Mouse (Mus musculus) cerebellum, adult 11 months (tissue): ENCODE results near the gene Lasp1.
"Not testable (repeated sequence)": the region's sequence is repeated elsewhere in the genome, so short reads cannot be mapped to it uniquely, and the experiment has no call there.

Experiments
- DNase-seq: peaks from one replicate; pipeline ENCODE4 v3.0.0; 2022

The Lasp1 gene

DNA sequence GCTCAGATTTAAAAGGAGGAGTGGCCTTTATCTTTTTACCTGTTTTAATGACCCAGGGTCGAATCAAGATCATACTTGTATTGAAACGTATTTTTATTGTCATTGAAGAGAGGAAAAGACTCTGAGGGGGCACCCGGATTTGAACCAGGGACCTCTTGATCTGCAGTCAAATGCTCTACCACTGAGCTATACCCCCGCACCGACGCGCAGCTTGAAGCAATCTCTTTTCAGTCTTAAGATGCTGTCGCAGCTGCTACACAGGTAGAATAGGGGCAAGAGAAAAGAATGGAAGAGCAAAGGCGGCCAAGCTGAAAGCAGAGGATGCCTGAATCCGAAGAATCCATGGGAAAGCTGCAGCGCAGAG lies at the start of gene Lasp1:
Lasp1 (plus strand) TSS at position 219 of the 364 bp plus-strand sequence.
- DNase-seq = peak; percentile 92

DNA sequence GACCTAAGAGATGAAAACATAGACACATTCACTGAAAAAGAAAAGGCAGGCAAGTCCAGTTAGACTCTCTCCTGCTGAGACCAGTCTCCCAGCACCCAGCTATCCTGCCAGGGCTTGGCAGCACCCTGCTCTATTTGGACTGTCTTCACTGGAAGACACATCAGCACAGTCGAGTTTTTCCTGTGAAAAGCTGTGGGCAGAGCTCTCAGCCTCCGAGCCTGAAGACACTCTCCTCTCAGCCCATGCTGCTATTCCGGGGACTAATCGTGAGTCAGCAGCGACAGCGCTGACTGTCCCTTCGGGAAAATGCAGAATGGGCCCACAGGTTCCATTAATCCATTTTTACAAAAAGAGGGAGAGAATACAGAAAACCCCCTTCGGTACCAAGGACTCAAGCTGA lies 45.5 kb upstream of the Lasp1 start:
- no peak for DNase-seq

DNA sequence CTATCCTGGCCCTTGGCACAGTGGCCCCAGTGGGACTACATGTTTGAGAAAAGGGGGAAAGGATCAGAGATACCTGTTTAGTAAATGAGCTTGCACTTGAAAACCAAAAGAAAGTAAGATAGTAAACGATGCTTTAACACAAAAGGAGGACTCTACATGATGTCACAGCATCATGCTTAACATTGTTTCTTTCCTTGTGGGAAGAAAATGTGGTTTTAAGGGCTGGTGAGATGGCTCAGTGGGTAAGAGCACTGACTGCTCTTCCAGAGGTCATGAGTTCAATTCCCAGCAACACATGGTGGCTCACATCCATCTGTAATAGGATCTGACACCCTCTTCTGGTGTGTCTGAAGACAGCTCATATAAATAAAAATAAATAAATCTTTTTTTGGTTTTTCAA lies 40.7 kb upstream of the Lasp1 start:
- DNase-seq = no peak

DNA sequence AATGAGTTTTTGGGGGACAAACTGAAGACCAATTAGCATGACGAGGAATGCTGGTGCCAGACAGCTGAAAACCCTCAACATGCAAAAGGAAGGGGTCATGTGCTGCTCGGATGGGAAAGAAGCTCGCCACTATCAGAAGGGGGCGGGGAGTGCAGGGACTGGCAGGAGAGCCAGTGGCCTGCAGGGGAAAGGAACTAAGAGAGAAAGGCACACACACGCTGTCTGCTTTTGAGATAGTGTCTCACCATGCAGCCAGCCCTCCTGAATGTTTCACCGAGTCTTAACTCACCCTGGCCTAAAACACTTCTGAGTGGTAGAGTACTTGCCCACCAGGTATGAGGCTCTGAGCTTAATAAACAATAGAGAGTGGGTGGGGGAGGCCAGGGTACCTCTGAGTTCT lies 39.9 kb upstream of the Lasp1 start:
- DNase-seq = no peak

DNA sequence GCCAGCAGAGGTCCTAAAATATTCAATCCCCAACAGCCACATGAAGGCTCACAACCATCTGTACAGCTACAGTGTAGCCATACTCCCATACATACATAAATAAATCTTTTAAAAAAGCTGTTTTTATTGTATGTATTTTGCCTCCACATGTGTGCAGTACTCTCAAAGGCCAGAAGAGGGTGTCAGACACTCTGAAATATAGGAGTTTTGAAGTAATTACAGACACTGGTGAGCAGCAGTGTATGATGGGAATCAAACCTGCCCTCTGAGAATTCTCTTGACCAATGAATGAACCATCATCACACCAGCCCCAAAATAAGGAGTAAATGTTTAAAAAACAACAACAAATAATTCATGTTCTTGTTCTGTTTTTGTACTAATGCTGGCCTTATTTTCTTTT lies 37.2 kb upstream of the Lasp1 start:
- no peak for DNase-seq

DNA sequence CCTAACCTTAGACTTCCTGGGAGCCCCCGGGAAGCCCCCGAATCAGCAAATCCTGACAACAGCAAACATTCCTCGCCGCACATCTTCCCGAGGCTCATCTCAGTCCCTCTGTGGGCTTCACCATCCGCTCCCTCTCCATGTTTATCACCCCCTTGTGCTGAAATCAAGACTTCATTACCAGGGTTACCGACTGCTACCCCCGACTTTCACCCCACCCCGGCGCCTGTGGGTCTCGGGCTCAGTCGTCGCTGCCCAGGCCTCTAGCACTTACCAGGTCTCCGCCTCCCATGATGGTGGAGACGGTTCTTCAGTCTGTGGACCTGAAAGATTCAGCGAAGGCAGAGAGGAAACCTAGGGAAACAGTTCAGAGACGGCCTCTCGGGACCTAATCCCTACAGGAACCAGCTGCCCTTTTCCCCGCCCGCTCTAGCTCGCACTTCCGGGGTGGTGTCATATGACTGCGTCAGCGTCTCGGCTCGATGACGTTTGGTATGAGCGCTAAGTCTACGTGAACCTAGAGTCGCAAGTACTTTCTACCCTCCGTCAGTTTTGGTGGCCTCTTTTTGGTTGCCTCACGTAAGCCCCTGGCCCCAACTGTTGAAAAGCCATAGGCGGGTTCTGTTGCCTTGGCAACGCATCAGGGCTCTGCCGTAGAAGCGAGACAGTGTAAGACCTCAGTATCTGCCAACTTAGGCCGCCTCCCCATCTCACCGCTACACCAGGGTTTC lies 32.5 kb upstream of the Lasp1 start, which contains the start of gene Cwc25:
Cwc25 (minus strand) TSS at position 403 of the 728 bp plus-strand sequence.
- peak; percentile 90 for DNase-seq

DNA sequence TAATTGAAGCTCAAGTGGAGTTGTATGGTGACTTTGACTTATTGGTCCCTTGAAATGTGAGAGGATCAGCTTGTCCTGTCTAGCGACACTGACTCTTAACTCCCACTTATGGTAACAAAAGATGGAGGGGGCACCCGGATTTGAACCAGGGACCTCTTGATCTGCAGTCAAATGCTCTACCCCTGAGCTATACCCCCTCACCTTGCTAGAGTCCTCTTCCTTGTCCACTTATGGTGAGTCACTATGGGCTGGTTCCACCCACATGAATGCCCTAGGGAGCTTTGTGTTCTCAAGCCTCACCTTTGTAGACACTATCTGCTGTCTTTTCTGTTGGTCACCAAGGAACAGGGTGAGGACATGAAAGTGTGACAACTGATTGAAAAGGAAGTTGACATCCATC lies 29.1 kb upstream of the Lasp1 start:
- DNase-seq = no peak

DNA sequence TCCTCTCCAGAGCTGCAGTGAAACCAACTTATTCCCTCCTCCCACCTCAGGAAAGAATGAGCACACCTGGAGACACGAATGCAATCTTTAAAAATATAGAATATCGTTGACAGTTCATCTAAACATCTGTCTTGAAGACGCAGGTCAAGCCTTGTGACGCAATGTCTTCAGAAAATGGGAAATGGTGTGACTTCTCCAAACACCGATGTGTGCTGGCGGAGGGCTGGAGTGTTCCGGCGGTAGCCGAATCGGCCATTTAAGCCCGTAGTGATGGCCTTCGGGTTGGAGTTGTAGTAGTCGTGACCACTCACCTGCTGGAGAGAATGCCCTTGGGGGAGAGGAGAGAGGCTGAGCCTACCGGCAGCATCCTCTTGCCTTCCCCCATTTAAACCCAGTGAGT lies 27.4 kb upstream of the Lasp1 start:
- no peak for DNase-seq

DNA sequence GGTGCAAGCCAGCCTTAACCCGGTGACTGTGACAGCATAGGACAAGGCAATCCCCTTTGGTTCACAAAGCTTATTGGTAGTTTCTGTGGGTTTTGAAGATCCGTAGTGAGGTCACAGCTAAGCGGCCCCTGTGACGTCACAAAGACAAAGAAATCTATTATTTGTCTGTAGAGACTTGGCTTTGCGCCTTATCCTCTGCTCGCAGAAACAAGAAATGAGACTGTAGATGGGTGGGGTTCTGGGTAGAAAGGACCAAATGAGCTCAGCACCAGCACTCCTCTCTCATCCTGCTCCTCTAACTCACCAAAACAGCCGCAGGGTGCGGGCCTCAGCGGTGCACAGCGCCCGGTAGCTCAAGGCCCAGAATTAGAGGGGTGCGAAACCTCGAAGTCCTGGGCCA lies 23.6 kb upstream of the Lasp1 start:
- DNase-seq = no peak

DNA sequence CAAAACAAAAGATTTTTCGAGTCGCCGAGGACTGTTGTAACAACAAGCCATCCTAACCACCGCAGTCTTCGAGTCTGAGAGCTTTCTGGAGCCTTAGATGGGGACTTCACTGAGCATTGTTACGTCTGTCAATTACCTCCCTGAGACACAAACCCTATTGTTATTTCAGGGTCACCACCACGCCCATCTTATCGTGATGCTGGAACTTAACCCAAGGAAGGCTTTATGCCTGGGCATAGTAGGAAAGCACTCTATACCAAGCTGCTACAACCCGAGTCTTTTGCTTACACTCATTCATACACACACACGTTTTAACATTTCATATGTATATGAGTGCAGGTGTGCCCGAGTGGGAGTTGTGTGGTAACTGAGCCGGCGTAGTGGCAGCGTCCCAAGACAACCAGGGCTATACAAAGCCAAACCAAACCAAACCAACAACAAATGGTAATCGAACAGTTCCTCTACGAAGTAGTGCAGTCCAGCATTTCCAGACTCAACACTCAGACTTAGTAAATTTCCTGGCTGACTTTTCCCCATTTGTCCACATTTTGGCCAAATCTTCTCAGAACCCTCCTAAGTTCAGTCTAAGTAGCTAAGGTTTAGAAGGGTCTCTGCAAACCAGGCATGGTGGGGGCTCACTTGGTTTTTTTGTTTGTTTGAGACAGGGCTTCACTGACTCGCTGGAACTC lies 22.8 kb upstream of the Lasp1 start, which contains the start of gene 1700001P01Rik:
1700001P01Rik (minus strand) TSS at position 111 of the 689 bp plus-strand sequence.
- no peak for DNase-seq

DNA sequence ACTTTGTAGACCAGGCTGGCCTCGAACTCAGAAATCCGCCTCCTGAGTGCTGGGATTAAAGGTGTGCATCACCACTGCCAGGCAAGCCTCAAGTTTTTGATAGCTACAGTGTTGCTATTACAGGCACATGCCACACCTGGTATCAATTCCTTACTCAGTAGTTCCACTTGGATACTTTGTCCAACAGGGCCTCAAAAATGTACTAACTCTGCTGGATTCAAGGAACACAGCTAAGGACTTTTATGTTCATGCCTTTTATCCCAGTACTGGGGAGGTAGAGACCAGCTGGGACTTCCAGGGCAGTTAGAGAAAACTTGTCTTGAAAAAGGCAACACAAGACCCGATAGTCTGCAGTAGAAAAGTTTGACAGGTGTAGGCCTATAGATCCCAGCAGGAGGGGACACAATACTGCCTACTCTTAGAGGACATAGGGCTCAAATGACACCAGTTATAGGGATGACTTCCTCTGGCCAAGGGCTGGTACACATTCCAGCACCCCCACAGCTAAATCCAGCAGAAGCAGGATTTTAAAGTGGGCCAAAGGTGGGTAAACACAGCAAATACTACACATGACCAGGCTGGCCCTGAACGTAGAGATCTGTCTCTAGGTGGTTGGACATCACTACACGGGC lies 22.2 kb upstream of the Lasp1 start:
- DNase-seq = no peak

DNA sequence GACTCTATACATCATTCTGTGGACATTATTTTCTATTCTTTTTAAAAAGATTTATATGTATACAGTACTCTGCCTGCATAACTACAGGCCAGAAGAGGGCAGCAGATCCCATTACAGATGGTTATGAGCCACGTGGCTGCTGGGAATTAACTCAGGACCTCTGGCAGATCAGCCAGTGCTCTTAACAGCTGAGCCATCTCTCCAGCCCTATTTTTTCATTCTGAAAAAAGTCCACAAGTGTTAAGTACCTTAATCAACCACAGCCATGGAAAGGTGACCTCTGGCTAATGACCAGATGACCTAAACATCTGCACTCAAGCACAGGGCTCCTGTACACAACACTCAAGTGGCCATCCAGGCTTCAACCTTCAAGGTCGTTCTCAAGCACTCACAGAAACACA lies 21.7 kb upstream of the Lasp1 start:
- DNase-seq = no peak

DNA sequence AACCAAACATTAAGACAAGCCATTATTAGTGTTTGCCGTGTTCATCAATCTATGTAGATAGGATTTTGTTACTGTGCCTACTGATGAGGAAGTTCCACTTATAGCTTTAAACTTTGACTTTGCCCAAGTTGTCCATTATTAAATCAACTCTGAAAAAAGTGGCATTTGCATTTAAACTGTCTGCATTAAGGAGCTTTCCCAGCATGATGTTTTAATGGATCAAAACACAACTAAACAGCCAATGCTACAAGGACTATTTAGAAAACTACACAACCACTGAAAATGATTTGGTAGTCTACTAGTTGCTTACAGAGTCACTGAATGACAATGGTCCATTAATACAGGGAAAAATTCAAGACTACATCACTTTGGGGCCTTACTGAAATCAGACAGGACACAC lies 19.9 kb upstream of the Lasp1 start:
- DNase-seq = no peak

DNA sequence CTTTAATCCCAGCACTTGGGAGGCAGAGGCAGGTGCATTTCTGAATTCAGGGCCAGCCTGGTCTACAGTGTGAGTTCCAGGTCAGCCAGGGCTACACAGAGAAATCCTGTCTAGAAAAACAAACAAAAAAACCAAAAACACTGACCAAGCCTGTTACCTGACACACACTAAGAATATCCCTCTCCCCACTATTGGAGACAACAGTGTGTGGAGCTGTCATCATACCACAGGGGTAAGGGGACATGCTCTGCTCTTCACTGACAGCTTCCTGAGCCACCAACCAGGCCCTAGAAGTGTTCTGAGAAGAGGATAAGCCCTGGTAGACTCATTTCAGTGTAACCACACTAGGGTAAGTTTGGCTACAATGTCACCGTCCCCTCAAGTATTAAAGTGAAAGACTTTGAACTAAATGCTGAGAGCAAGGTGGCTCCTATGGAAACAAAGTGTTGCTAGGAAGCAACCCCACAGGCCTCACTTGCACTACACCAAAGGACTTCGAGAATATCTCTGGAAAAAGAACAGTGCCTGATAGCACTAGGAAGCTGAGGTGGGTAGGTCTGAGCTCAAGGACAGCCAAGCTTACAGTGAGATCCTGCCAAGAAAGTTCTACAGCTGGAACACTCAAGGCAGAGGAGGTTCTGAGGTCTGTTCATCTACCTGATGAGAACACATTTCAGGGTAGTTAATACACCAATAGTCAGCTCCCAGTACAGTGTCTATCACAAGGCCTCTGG lies 18.7 kb upstream of the Lasp1 start:
- no peak for DNase-seq

DNA sequence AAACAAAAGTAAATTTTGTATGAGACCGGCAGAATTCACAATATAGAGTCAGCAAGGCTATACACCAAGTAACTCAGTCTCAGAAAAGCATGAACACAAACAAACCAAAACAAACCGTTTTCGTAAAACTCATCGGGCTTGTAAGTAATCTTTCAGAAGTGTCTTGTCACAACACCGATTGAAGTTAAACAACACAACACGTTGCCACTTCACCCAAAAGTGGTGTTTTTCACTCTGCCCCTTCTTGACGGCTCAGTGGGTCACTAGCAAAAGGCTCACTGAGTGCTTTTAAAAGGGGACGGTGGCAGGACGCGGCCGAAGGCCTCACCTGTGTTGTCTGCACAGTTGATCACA lies 17.3 kb upstream of the Lasp1 start:
- DNase-seq = no peak

DNA sequence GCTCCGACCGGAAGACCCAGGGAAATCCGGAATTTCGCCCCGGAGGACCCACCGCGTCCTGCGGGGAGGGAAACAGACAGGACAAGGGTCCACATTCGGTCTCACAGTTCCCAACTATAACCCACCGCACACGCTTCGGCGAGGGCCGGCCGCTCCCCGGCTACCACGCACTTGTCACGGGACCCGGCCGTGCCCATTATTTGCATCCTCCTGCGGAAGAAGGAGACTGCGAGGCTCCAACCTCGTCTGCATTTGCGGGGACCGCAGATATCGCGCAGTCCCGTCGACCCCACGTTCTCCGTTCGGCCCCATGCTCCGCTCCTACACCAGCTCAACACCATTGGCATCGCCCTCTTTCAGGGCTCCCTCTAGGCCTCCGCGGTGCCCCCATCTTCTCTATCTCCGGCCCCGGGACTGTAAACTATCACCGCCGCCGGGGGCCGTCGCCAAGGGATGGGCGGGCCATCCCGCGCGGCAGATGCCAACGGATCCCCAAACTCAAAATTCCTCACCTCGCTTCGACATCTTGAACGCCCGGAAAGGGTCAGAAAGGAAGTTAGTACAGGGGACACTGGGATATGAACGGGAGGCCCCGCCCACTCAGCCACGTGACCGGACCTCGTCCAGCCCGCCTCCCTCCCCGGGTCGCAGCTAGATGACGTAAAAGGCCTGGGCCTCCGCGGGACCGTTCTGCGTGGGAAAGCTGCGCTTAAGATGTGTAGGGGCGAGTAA lies 16.8 kb upstream of the Lasp1 start, which contains the start of gene Rpl23:
Rpl23 (minus strand) TSS at position 606 of the 732 bp plus-strand sequence.
- DNase-seq = peak; percentile 99

DNA sequence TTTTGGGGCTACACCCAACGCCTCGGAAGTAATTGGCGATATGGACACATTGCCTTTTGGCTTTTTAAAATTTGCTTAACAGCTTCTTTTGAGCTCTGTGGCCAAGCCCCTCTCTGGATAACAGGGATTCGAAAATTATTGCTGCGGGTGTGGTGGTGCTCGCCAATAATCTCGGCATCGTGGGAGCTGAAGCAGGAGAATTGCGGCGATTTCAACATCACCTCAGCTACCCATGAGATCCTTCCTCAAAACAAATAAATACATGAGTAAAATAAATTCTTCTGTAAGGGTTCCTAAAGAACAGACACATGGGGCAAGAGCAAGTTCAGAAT lies 16.3 kb upstream of the Lasp1 start:
- DNase-seq = no peak

DNA sequence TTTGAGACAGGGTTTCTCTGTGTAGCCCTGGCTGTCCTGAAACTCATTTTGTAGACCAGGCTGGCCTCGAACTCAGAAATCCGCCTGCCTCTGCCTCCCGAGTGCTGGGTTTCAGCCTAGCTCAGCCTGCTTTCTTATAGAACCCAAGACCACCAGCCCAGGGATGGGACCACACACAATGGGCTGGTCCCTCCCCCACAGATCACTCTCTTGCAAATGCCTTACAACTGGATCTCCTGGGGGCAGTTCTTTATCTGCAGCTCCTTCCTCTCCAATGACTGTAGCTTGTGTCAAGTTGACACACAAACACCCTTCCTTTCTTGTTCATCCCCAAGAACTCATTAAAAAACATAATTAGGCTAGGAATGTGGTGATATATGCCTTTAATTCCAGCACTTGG lies 10.8 kb upstream of the Lasp1 start:
- DNase-seq = no peak

DNA sequence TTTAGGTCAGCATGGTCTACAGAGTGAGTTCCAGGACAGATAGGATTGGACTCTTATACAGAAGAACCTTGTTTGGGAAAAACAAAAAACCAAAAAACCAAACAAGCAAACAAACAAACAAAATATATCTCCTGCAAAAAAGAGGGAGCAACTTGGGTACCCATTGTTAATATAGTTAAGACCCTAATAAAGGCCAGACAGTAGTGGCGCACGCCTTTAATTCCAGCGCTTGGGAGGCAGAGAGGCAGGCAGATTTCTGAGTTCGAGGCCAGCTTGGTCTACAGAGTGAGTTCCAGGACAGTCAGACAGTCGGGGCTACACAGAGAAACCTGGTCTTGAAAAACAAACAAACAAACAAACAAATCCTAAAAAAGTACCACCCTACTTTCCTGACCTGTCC lies 9.1 kb upstream of the Lasp1 start:
- no peak for DNase-seq

DNA sequence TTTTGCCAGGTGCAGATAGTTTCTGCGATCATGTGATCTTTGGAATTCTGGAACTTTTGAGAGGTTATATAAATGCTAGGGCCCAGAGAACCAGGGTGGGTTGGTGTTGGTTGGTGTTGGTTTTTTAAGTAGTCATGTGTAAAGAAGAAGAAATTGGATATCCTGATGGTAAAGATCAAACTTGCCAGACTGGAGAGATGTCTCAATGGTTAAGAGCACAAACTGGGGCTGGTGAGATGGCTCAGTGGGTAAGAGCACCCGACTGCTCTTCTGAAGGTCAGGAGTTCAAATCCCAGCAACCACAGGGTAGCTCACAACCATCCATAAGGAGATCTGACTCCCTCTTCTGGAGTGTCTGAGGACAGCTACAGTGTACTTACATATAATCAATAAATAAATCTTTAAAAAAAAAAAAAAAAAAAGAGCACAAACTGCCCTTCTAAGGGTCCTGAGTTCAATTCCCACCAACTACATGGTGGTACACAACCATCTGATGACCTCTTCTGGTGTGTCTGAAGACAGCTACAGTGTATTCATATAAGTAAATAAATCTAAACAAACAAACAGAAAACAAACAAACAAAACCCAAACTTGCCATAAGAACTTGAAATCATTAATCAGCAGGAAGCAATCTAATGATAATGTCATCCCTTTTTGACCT lies 7.9 kb upstream of the Lasp1 start:
- DNase-seq = not testable (repeated sequence)

DNA sequence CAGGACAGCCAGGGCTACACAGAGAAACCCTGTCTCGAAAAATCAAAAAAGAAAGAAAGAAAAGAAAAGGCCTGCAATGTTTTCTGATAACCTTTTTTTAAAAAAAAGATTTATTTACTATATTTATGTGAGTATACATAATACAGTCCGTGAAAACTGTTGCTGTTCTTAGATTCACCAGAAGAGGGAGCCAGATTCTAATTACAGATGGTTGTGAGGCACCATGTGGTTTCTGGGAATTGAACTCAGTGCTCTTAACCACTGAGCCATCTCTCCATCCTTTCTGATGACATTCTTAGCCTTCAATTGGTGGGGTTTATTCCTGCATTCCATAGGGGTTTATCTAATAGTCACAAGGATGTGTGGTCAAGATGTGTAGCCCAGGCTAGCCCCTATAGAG lies 5.6 kb upstream of the Lasp1 start:
- DNase-seq = no peak

DNA sequence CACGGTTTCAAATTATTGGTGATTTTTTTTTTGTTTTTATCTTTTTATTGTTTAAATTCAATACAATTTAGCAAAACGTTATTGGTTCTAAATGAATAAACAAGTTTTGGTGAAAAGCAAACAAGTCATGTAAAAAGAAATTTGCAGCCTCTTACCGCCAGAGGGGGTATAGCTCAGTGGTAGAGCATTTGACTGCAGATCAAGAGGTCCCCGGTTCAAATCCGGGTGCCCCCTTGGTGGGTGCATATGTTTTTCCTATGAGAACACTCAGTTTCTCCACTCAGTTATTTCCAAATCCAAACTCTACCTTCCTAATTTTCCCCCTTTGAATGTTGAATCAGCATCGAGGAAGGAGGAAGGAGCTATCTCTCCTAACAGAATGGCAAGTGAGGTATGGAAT lies 1.9 kb upstream of the Lasp1 start:
- DNase-seq = peak; percentile 80
